Mouse (Mus musculus): ENCODE data around the gene Stag3. TPM values are rescaled to one million over a fixed set of nuclear protein-coding genes. Genes with fewer than 3 reads are reported as not detected.

Gene Stag3
- total and polyA plus RNA-seq, 3 experiments: 0.07 TPM; not detected in 2

GRCm38 (mm10) chr5:138258993-138259392, 21.0 kb upstream of the Stag3 start:
- Histone ChIP-seq H3K27me3 (ENCODE audit: control insufficient read depth in 1 of 2, insufficient read depth in 2 of 2, low read length in 2 of 2) (no peaks in the 10 kb centered on the region), H3K4me1 (ENCODE audit: control insufficient read depth in 1 of 2, insufficient read depth in 2 of 2, low read length in 2 of 2) (peaks cover 12 to 71% of the 10 kb centered on the region in 2 experiments), H3K4me3 (ENCODE audit: control insufficient read depth in 1 of 2, insufficient read depth in 1 of 2, low read depth in 2 of 2, low read length in 2 of 2) (no peak overlapping the region), H3K27ac (ENCODE audit: control insufficient read depth, low read depth, low read length) (peak overlapping the region; percentile 36; the same call in 1 of the 2 replicates), H3K79me2 (ENCODE audit: control insufficient read depth, insufficient read depth, low read length, poor library complexity) (peaks cover 42% of the 10 kb centered on the region), H3K9me3 (replicated peaks; ENCODE audit: insufficient read depth, low read length) (no peaks in the 10 kb centered on the region), H3K36me3 (ENCODE audit: control insufficient read depth in 1 of 2, insufficient read depth in 2 of 2, low read length in 2 of 2) (peaks cover 3 to 61% of the 10 kb centered on the region in 2 experiments; a peak in 3 of 4 replicates), H3K9ac (ENCODE audit: control insufficient read depth, low read depth, low read length, poor library complexity, severe bottlenecking) (no peak overlapping the region; the same call in 1 of the 2 replicates)
- DNase-seq (ENCODE audit: low read depth, low spot score): no peak
- no peak for TF ChIP-seq CHD2 (IDR thresholded peaks at IDR 0.05; ENCODE audit: low read length)
- TF ChIP-seq JUND (IDR thresholded peaks at IDR 0.05; ENCODE audit: low read depth, low read length): no peak
- no peak for TF ChIP-seq MXI1 (IDR thresholded peaks at IDR 0.05; ENCODE audit: low read depth, low read length)
- no peak for TF ChIP-seq MAZ (IDR thresholded peaks at IDR 0.05; ENCODE audit: low read depth, low read length)
- peak in 1 of 2 experiments; percentile 32; a peak in 1 of 4 replicates for TF ChIP-seq POLR2A (IDR thresholded peaks at IDR 0.05; ENCODE audit: control insufficient read depth in 1 of 2, insufficient read depth in 1 of 2, low read depth in 1 of 2, low read length in 2 of 2, poor library complexity in 1 of 2)
- TF ChIP-seq CHD1 (IDR thresholded peaks at IDR 0.05; ENCODE audit: low read depth, low read length): 0 out of 2 replicates have a peak, but pooled peaks have one; percentile 36
- no peak for TF ChIP-seq POLR2AphosphoS2 (IDR thresholded peaks at IDR 0.05; ENCODE audit: low read length)
- no peak for TF ChIP-seq USF2 (IDR thresholded peaks at IDR 0.05; ENCODE audit: borderline replicate concordance in 1 of 2, insufficient read depth in 1 of 2, low read depth in 1 of 2, low read length in 2 of 2)
- no peak for TF ChIP-seq GATA1 (IDR thresholded peaks at IDR 0.05; ENCODE audit: low read depth, low read length)
- TF ChIP-seq USF1 (IDR thresholded peaks at IDR 0.05; ENCODE audit: low read depth, low read length): no peak
- TF ChIP-seq POLR2AphosphoS5 (IDR thresholded peaks at IDR 0.05; ENCODE audit: borderline replicate concordance, low read depth, low read length): no peak
- no peak for TF ChIP-seq BHLHE40 (IDR thresholded peaks at IDR 0.05; ENCODE audit: borderline replicate concordance, low read depth, low read length)
- no peak for TF ChIP-seq ETS1 (IDR thresholded peaks at IDR 0.05; ENCODE audit: low read depth, low read length)
- TF ChIP-seq ZNF384 (IDR thresholded peaks at IDR 0.05; ENCODE audit: low read depth, low read length): 0 out of 2 replicates have a peak, but pooled peaks have one; percentile 22
- no peak for TF ChIP-seq EP300 (IDR thresholded peaks at IDR 0.05; ENCODE audit: low read depth in 1 of 2, low read length in 2 of 2)

GRCm38 (mm10) chr5:138260051-138260450, 20.0 kb upstream of the Stag3 start:
- Histone ChIP-seq H3K36me3 (ENCODE audit: control insufficient read depth in 1 of 2, insufficient read depth in 2 of 2, low read length in 2 of 2) (peaks cover 3 to 62% of the 10 kb centered on the region in 2 experiments; a peak in 3 of 4 replicates), H3K79me2 (ENCODE audit: control insufficient read depth, insufficient read depth, low read length, poor library complexity) (peaks cover 48% of the 10 kb centered on the region), H3K4me1 (ENCODE audit: control insufficient read depth in 1 of 2, insufficient read depth in 2 of 2, low read length in 2 of 2) (peaks cover 12 to 69% of the 10 kb centered on the region in 2 experiments), H3K4me3 (ENCODE audit: control insufficient read depth in 1 of 2, insufficient read depth in 1 of 2, low read depth in 2 of 2, low read length in 2 of 2) (peak overlapping the region; percentile 23 to 35; a peak in 3 of 4 replicates), H3K27ac (ENCODE audit: control insufficient read depth, low read depth, low read length) (peak overlapping the region; percentile 100), H3K27me3 (ENCODE audit: control insufficient read depth in 1 of 2, insufficient read depth in 2 of 2, low read length in 2 of 2) (no peaks in the 10 kb centered on the region), H3K9ac (ENCODE audit: control insufficient read depth, low read depth, low read length, poor library complexity, severe bottlenecking) (peak overlapping the region; percentile 93), H3K9me3 (replicated peaks; ENCODE audit: insufficient read depth, low read length) (no peaks in the 10 kb centered on the region)
- TF ChIP-seq TCF12 (IDR thresholded peaks at IDR 0.05; ENCODE audit: low read depth, low read length) (peak; percentile 38; the same call in 1 of the 2 replicates), TAL1 (IDR thresholded peaks at IDR 0.05; ENCODE audit: low read length) (no peak), ELF1 (IDR thresholded peaks at IDR 0.05; ENCODE audit: low read depth, low read length) (no peak), ETS1 (IDR thresholded peaks at IDR 0.05; ENCODE audit: low read depth, low read length) (no peak), RAD21 (IDR thresholded peaks at IDR 0.05; ENCODE audit: low read depth, low read length) (no peak), ZKSCAN1 (IDR thresholded peaks at IDR 0.05; ENCODE audit: low read depth, low read length) (no peak), MYC (IDR thresholded peaks at IDR 0.05; ENCODE audit: low read depth, low read length) (no peak), CTCF (IDR thresholded peaks at IDR 0.05 in 2 of 3, conservative IDR thresholded peaks at IDR 0.05 in 1 of 3; ENCODE audit: control insufficient read depth in 1 of 3, insufficient read depth in 1 of 3, low read depth in 2 of 3, low read length in 3 of 3, poor library complexity in 1 of 3, severe bottlenecking in 1 of 3) (no peak), BHLHE40 (IDR thresholded peaks at IDR 0.05; ENCODE audit: borderline replicate concordance, low read depth, low read length) (no peak; the same call in 1 of the 2 replicates), JUND (IDR thresholded peaks at IDR 0.05; ENCODE audit: low read depth, low read length) (no peak), CHD1 (IDR thresholded peaks at IDR 0.05; ENCODE audit: low read depth, low read length) (no peak), UBTF (IDR thresholded peaks at IDR 0.05; ENCODE audit: borderline replicate concordance, insufficient read depth, low read depth, low read length) (0 out of 2 replicates have a peak, but pooled peaks have one; percentile 40), E2F4 (IDR thresholded peaks at IDR 0.05; ENCODE audit: borderline replicate concordance, low read depth, low read length) (no peak), EP300 (IDR thresholded peaks at IDR 0.05; ENCODE audit: low read depth in 1 of 2, low read length in 2 of 2) (peak in 1 of 2 experiments; percentile 32; a peak in 1 of 4 replicates), ZMIZ1 (IDR thresholded peaks at IDR 0.05; ENCODE audit: low read depth, low read length) (no peak), ZNF384 (IDR thresholded peaks at IDR 0.05; ENCODE audit: low read depth, low read length) (no peak)
- peak; percentile 37 for DNase-seq (ENCODE audit: low read depth, low spot score)
